Mouse (Mus musculus) ES-E14 (cell line): ENCODE results near the gene Bcl6. TPM values are rescaled to one million over a fixed set of nuclear protein-coding genes. Genes with fewer than 3 reads are reported as not detected.

ENCODE experiments used
- DNase-seq: peaks from one replicate; pipeline ENCODE4 v3.0.0-alpha.2; 2013; ENCODE audit warnings: low read depth, low spot score
- H3K27ac ChIP-seq: 2 replicates; pipeline ENCODE4 v1.5.1; 2012; ENCODE audit warnings: low read depth, mild to moderate bottlenecking, low read length, moderate library complexity, mixed read lengths; ENCODE audit not compliant: poor library complexity, insufficient read depth, severe bottlenecking
- H3K36me3 ChIP-seq: 2 replicates; pipeline ENCODE4 v1.6.1; 2012; ENCODE audit warnings: mild to moderate bottlenecking, low read length, moderate library complexity, mixed read lengths; ENCODE audit not compliant: control insufficient read depth, poor library complexity, insufficient read depth, severe bottlenecking
- H3K4me1 ChIP-seq, 2 experiments: fragments of 150-350 bp in 1 of 2; sonication (generic) in 1 of 2; 2 replicates each; pipeline ENCODE4 v1.6.1; 2012; ENCODE audit warnings: low read length in 2 of 2, mild to moderate bottlenecking in 1 of 2, mixed read lengths in 1 of 2; ENCODE audit not compliant: control insufficient read depth in 2 of 2, insufficient read depth in 2 of 2, poor library complexity in 1 of 2
- H3K4me3 ChIP-seq, 2 experiments: fragments of 150-350 bp in 1 of 2; sonication (generic) in 1 of 2; 2 replicates each; pipeline ENCODE4 v1.5.1; 2012; ENCODE audit warnings: low read length in 2 of 2, low read depth in 1 of 2, mild to moderate bottlenecking in 1 of 2, mixed read lengths in 1 of 2; ENCODE audit not compliant: insufficient read depth in 1 of 2, poor library complexity in 1 of 2, severe bottlenecking in 1 of 2
- H3K9ac ChIP-seq: 2 replicates; pipeline ENCODE4 v1.6.1; 2012; ENCODE audit warnings: low read depth, mild to moderate bottlenecking, low read length, mixed read lengths; ENCODE audit not compliant: poor library complexity, insufficient read depth, severe bottlenecking
- H3K9me3 ChIP-seq: fragments of 150-350 bp; sonication (generic); 2 replicates; pipeline ENCODE4 v1.6.1; 2012; ENCODE audit warnings: low read depth, mild to moderate bottlenecking, low read length; ENCODE audit not compliant: control insufficient read depth, insufficient read depth
- CHD2 ChIP-seq: IDR thresholded peaks from 2 replicates; pipeline ENCODE4 v1.6.1; 2014; ENCODE audit warnings: mild to moderate bottlenecking, low read depth, low read length, inconsistent platforms
- HCFC1 ChIP-seq: IDR thresholded peaks from 2 replicates; pipeline ENCODE4 v1.6.1; 2012; ENCODE audit warnings: low read length, inconsistent platforms, borderline replicate concordance; ENCODE audit not compliant: insufficient read depth
- MAFK ChIP-seq: IDR thresholded peaks from 2 replicates; pipeline ENCODE4 v1.6.1; 2014; ENCODE audit warnings: mild to moderate bottlenecking, low read depth, low read length, inconsistent platforms; ENCODE audit not compliant: insufficient read depth
- ZC3H11A ChIP-seq: IDR thresholded peaks from 2 replicates; pipeline ENCODE4 v1.6.1; 2012; ENCODE audit warnings: low read depth, mild to moderate bottlenecking, inconsistent platforms, low read length, borderline replicate concordance
- ZNF384 ChIP-seq: IDR thresholded peaks from 2 replicates; pipeline ENCODE4 v1.6.1; 2012; ENCODE audit warnings: low read depth, low read length, inconsistent platforms
- in situ Hi-C, 2 experiments: fragments of 600-800 bp; cut with MboI; formaldehyde crosslinking; loops; one replicate each; pipeline ENCODE4 v1.15.1; 2025; ENCODE audit warnings: low sequenced_read_pairs in 2 of 2, inconsistent platforms in 1 of 2; ENCODE audit not compliant: unreplicated experiment in 2 of 2
- total RNA-seq: library from RNA; depleted of rRNA; stranded (reverse); fragments of 300-350 nt; gene quantifications from 2 replicates; pipeline ENCODE4 v1.2.3, GENCODE M21; 2012

Gene Bcl6
- total RNA-seq, 1 experiment, result 1.5 TPM

GRCm38 (mm10) chr16:24021722-24022121 is 33.1 kb upstream of the Bcl6 start:
- H3K4me3 ChIP-seq, result no peak overlapping the region
- H3K27ac ChIP-seq, result no peak overlapping the region
- H3K36me3 ChIP-seq, result no peaks in the 10 kb centered on the region
- H3K9me3 ChIP-seq, result no peaks in the 10 kb centered on the region
- in situ Hi-C loops, result no loop called here
- H3K9ac ChIP-seq, result no peak overlapping the region
- peaks cover 0 to 2% of the 10 kb centered on the region in 2 experiments; a peak in 1 of 4 replicates for H3K4me1 ChIP-seq
- TF ChIP-seq ZNF384, result no peak
- no peak for TF ChIP-seq MAFK
- TF ChIP-seq HCFC1, result no peak
- TF ChIP-seq CHD2, result no peak
- no peak for TF ChIP-seq ZC3H11A
- no peak for DNase-seq

- no peaks in the 10 kb centered on the region for H3K36me3 ChIP-seq
- no peaks in the 10 kb centered on the region for H3K4me1 ChIP-seq
- TF ChIP-seq MAFK (no peak), HCFC1 (no peak), CHD2 (no peak)
- no peaks in the 10 kb centered on the region for H3K9me3 ChIP-seq
- no peak overlapping the region for H3K9ac ChIP-seq
- in situ Hi-C loops, result no loop called here
- no peak overlapping the region for H3K27ac ChIP-seq
- H3K4me3 ChIP-seq, result no peak overlapping the region
- no peak for DNase-seq
Observed at GRCm38 (mm10) chr16:24016742-24017141, 28.1 kb upstream of the Bcl6 start.

- Histone ChIP-seq H3K9me3 (no peaks in the 10 kb centered on the region), H3K36me3 (no peaks in the 10 kb centered on the region)
- DNase-seq, result no peak
Observed at GRCm38 (mm10) chr16:24016273-24016672, 27.6 kb upstream of the Bcl6 start.

GRCm38 (mm10) chr16:24014378-24014777 is 25.7 kb upstream of the Bcl6 start:
- H3K36me3 ChIP-seq, result no peaks in the 10 kb centered on the region
- in situ Hi-C loops, result no loop called here
- H3K27ac ChIP-seq, result no peak overlapping the region
- no peak for DNase-seq
- no peak overlapping the region for H3K4me3 ChIP-seq
- H3K4me1 ChIP-seq, result no peaks in the 10 kb centered on the region
- TF ChIP-seq CHD2, result no peak
- no peak for TF ChIP-seq ZC3H11A
- TF ChIP-seq MAFK, result no peak
- no peak for TF ChIP-seq ZNF384
- H3K9ac ChIP-seq, result no peak overlapping the region
- H3K9me3 ChIP-seq, result no peaks in the 10 kb centered on the region

More at GRCm38 (mm10) chr16:24016273-24016672, 27.6 kb upstream of the Bcl6 start:
- TF ChIP-seq ZNF384 (no peak), CHD2 (no peak), MAFK (no peak), HCFC1 (no peak), ZC3H11A (no peak)
- H3K4me1 ChIP-seq, result no peaks in the 10 kb centered on the region
- in situ Hi-C loops, result no loop called here
- H3K4me3 ChIP-seq, result no peak overlapping the region
- H3K27ac ChIP-seq, result no peak overlapping the region
- H3K9ac ChIP-seq, result no peak overlapping the region

GRCm38 (mm10) chr16:24012066-24012465 is 23.4 kb upstream of the Bcl6 start:
- TF ChIP-seq HCFC1 (no peak), CHD2 (no peak), ZNF384 (no peak)
- H3K36me3 ChIP-seq, result no peaks in the 10 kb centered on the region
- in situ Hi-C loops, result no loop called here
- no peak for DNase-seq
- H3K9ac ChIP-seq, result no peak overlapping the region
- no peak overlapping the region for H3K27ac ChIP-seq
- no peak overlapping the region for H3K4me3 ChIP-seq
- no peaks in the 10 kb centered on the region for H3K9me3 ChIP-seq
- H3K4me1 ChIP-seq, result no peaks in the 10 kb centered on the region
